Mouse (Mus musculus) T-cell, adult 2 months (primary cell): Measurements from ENCODE around the gene Dgcr2.

ENCODE experiments used
- DNase-seq: peaks from one replicate; pipeline ENCODE4 v3.0.0; 2022; ENCODE audit warnings: low spot score

Gene Dgcr2

GRCm38 (mm10) chr16:17898462-17898861, at the start of gene Dgcr2, which contains the start of gene Tssk2:
Gene Dgcr2, minus strand, starts transcription at chr16:17898562.
Gene Tssk2, plus strand, starts transcription at chr16:17898637.
- DNase-seq, result no peak

GRCm38 (mm10) chr16:17945081-17945831, 46.9 kb upstream of the Dgcr2 start:
- no peak for DNase-seq

- no peak for DNase-seq
Measured at GRCm38 (mm10) chr16:17943466-17943865, 45.1 kb upstream of the Dgcr2 start.

GRCm38 (mm10) chr16:17939255-17939751, 40.9 kb upstream of the Dgcr2 start:
- no peak for DNase-seq

DNA sequence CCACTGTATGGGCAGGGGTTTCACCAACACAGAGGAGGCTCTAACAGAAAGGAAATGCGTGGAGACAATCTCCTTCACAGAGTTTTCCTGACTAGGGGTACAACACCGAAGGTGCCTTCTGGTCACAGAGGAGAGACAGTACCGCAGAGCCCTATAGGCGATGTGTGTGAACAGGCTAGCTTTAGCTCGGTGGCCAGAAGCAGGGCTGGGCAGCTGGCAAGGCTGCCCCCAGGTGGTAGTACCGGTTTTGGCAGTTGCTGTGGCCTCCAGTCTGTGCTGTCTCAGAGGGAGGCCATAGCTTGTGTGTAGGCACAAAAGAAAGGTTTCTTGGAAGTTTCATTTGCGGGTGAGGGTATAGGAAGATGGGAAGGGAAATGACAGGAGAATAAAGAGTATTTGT, 40.5 kb upstream of the Dgcr2 start:
- DNase-seq, result peak; percentile 70

GRCm38 (mm10) chr16:17938187-17938586, 39.8 kb upstream of the Dgcr2 start:
- no peak for DNase-seq

GRCm38 (mm10) chr16:17936776-17937175, 38.4 kb upstream of the Dgcr2 start:
- DNase-seq, result no peak

DNA sequence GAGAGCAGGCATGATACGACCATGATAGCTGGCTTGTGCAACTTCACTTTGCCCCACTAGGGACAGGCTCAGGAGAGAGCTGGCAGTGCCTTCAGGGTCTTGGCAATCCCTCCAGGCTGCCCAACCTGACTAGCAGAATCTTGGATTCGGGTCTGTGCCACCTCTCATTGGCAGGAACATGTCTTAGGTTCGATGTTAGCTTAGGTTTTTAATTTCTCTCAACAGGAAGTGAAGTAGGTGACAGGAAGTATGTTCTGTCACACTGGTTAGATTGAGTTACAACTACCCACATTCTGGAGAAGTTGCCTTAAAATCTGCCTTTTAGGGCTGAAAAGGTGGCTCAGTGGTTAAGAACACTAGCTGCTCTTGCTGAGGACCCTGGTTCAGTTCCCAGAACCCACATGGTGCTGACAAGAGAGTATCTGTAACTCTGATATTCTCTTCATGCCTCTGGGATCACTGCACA, 36.1 kb upstream of the Dgcr2 start:
- no peak for DNase-seq

- no peak for DNase-seq
Measured at GRCm38 (mm10) chr16:17933594-17934444, 35.5 kb upstream of the Dgcr2 start.

DNA sequence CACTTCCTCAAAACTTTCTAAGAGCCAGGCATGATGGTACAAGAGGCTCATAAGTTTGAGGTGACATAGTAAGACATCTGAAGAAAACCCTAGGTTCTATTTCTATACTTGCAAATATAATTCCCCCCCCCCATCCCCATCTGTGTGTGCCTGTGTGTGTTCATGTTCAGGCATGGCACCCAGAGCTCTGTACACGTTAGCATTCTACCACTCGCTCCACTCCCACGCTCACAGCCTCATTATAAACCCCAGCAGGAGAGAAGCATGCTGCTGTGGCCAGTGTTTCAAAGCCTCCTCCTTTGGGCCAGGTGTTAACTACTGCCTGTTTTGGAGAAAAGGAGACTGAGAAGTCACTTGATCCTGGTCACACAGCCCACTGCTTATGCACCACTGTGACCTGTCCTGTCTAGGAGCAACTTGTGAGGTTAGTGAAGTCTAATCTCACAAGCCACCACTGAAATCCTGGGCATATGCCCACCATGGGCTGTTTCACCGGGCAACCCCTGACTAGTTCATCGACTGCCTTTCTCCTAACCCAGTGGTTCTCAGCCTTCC, 33.6 kb upstream of the Dgcr2 start:
- DNase-seq, result no peak

GRCm38 (mm10) chr16:17929631-17930030, 31.3 kb upstream of the Dgcr2 start:
- DNase-seq, result no peak

DNA sequence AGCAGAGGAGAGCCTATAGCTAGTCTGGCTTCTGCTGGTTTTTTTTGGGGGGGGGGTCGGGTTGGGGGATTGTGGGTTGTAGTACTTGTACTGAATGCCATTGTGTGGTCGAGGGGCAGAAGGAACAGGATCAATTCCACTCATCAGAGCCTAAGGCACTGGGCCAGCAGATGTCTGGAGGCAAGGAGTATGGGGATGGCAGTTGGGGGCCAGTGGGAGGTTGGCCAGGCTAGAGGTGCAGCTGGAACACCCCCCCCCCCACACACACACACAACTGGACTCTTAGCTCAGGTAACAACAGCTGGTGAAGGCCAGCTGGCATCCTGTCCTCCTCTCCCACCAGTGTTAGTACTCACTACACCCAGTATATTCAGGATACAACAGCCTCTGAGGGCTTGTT, 30.8 kb upstream of the Dgcr2 start:
- DNase-seq, result no peak

GRCm38 (mm10) chr16:17928627-17929104, 30.3 kb upstream of the Dgcr2 start:
- peak; percentile 87 for DNase-seq

- no peak for DNase-seq
Measured at GRCm38 (mm10) chr16:17928087-17928580, 29.8 kb upstream of the Dgcr2 start, which contains the start of gene Slc25a1. Gene Slc25a1, minus strand, starts transcription at chr16:17928219.

DNA sequence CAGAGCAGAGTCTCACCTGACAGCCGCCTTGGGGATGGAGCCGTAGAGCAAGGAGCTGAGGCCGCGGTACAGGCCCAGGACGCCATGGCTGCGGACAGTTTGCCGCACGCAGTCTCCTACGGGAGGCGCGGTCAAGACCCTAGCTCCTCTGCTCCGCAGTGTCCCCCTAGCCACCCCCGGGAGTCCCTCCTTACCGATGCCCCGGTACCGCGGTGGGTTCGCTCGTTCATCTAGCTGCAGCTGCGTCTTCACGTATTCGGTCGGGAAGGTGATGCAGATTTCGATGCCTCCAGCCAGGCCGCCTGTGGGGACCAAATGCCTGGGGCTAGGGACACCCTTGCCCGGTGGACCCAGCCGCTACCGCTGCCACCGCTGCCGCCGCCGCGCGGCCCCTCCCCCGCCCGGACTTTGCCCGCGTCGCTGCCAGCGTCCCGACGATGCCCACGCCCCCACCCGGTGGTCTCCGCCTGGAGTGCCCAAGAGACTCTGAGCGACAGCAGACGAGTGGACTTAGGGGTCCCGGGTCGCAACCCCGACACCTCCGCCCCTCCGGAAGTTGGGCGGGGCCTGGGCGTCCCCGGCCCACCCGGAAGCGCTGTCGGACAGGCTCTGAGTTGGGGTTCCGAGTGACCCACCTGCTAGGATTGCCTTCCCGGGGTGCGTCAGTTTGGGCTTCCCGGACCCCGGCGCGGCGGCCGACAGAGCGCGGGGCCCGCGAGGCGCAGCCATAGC, 29.2 kb upstream of the Dgcr2 start:
- DNase-seq, result peak; percentile 16

DNA sequence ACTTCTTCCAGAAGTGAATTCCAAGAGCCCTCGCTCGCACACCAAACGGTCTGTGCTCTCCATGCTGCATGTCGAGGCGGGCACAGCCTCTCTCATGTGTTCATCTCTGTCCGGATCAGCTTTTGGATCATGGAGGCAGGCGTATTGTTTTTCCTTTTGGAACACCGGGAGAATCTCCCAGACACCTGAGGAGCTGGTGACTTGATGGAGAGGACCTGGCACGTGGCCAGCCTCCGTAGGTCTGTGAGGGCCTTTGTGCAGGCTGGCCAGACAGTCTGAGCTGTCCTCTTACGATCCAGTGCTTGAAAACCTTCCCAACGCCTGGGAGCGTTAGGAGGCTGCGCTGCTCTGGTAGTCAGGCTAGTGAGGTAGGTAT, 23.8 kb upstream of the Dgcr2 start:
- DNase-seq, result no peak

GRCm38 (mm10) chr16:17921325-17922162, 23.2 kb upstream of the Dgcr2 start:
- DNase-seq, result peak; percentile 95

DNA sequence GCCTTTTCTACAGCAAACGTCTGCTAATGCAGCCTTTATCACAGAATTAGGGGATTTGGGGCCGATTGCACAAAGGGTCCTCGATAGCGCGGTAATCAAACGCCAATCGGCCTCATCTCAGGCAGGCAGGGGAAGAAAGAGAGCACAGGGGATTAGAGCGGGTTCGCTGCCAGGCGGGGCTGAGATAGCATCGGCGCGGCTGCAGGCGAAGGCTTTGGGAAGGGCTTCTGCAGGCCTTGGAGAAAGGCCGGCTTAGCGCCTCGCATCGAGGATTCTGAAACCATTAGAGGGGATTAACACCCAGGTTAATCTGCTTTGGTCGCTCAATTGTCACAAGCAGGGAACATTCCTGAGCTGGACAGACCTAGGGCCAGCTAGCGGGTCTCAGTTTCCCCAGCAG, 22.2 kb upstream of the Dgcr2 start:
- DNase-seq, result no peak

DNA sequence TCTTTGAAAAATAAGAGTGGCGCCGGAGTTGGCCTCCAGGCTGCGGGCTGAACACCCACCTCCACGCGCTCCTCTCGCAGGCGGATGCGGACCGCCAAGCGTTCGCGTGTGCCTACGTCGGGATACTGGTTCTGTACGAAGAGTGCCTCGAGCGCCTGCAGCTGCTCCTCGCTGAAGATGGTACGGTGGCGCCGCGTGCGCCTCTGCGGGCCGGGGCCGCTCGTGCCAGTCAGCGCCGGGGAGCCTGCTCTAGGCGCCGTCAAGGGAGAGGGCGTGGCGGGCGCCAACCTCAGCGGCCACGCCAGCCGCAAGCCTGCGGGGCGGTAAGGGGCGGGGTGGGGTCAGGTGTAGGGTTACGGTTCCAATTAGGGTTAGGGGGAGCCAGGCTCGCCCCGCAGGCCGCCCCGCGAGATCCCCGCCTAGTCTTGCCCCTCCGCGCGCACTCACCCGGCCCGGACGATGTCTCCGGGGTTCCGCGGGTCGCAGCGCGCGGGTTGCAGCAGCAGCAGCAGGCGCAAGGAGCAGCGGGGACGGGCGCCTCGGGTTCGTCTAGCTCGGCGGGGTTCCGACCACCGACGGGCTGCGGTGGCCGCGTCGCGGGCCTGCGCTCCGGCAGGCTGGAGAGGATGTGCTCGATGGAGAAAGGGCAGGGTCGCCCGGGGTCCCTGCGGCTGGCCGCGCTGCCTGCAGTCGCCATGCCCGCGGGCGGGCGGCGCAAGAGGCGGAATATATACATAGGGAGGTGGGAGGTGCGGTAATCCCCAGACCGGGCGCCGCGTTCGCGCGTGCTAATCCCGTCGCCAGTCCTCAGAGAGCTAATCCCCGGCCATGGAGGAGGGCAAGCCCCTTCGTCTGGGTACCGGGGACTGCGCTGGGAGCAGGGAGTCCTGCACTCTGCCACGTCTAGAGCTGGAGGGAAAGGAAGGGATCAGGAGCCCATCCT, 16.2 kb upstream of the Dgcr2 start, which contains the start of gene Gsc2:
Gene Gsc2 (minus strand): TSS at position 753 of the 943 bp plus-strand sequence.
- DNase-seq, result peak; percentile 33
